Mouse (Mus musculus): Measurements from ENCODE around the gene 9330182O14Rik.

9330182O14Rik gene

GRCm38 (mm10) chr15:40134152-40134792 is at the start of gene 9330182O14Rik:
Gene 9330182O14Rik, plus strand, starts transcription at chr15:40134365.
- DNase-seq, result peak; percentile 18

DNA sequence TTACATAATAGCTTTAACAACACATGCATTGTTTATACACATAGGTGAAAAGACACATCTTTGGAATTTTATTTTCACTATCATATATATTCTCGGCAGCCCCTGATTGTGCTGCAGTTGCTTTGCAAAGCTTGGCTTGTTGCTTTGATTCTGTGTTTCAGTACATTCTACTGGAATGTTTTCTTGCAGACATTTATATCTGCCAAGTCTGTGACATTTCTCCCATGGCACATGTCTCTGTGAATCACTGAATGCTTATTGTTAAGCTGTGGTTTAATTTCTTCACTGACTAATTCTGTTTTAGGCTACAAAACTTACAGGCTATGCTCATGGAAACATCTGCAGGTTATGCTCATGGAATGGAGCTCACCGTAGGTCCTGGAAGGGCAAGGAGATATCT is 30.9 kb upstream of the 9330182O14Rik start:
- no peak for DNase-seq

GRCm38 (mm10) chr15:40105712-40106111 is 28.5 kb upstream of the 9330182O14Rik start:
- DNase-seq, result no peak

DNA sequence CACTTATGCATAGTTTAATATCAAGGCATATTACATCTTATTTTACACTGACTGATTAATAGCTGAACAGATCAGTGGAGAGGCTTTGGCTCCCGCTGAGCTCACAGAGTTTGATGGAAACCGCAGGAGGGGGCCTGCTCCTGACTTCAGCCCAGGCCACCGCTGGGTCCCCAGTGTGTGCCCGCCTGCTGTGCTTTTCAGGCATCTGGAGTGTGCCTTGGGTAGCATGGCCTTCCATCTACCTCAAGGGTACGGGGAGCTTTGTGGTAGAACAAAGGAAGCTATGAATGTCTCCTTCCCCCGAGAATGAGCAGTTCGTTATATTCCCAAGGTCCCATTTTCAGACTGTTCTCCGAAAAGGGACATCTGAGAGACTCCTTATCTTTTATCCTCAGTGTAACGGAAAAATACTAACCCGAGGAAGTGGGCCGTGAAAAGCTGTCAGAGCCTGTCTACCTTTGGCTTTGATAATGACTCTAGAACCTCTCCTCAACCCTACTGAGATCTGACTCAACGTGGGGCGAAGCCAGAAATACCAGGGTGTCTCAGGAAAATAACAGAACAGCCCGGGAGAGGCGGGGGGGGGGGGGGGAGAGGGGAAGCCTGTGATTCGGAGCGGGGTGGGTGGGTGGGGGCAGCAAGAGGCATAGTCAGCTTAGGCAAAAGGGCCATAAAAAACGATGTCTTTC is 20.1 kb upstream of the 9330182O14Rik start:
- no peak for DNase-seq

DNA sequence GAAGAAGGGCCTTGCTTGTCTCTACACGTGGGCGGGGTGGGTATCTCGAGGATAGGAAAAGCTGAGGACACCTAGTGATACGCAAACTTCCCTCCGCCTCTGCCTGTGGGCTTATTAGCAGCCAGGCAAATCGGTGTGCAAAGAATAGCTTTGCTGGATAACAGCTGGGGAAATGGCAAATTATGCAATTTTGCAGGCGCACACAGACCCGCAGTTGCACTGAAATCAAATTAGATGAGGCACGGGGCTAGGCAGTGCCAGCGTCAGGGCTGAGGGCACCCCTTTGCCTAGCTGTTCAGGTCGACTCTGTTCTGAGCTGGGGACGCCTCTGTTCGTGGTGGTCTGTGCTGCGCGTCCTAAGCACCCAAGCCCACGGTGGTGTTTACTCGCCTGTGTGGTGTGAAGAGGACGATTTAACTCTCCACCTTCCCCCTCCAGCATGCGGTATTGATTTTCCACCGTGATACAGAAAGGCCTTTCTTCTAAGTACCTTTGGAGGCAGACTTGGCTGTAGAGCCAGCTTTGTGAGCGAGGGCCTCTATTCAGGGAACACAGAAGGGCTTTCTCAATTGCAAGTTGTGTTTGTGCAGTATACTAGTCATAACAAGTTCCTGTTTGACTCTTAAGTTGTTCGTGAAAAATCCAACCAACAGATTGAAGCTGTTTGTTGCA is 19.4 kb upstream of the 9330182O14Rik start:
- DNase-seq, result peak; percentile 43

- DNase-seq, result no peak
These were observed 17.8 kb upstream of the 9330182O14Rik start for GRCm38 (mm10) chr15:40116396-40116795.

- DNase-seq, result peak; percentile 16
These were observed 9.8 kb upstream of the 9330182O14Rik start for GRCm38 (mm10) chr15:40124211-40124953.

GRCm38 (mm10) chr15:40129496-40129895 is 4.7 kb upstream of the 9330182O14Rik start:
- DNase-seq, result no peak

DNA sequence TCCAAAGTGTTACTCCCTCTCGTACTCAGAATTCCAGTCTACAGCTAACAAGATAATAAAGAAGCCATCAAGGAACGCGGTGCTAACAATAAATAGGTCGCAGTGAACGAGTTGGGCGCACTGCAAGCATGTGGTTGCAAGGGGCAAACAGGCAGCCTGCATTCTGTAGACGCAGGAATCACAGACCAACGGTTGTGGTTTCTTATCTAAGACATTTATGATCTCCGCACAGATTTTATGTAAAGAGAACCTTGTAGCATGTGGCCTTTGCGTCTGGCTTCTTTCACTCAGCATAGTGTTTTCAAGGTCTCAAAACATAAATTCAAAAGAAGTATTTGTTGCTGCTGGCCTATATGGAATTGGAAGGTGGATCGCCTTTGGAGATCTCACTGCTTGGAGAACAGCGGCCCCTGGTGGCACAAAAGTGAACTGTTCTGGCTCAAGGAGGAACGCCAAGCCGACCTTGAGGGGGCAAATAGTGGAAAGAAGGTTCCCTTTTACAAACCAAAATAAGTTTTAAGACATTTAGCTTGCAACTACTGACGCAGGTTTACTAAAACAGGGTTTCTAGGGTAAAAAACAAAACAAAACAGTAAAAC is 3.2 kb upstream of the 9330182O14Rik start:
- peak; percentile 78 for DNase-seq

- DNase-seq, result no peak
These were observed 1.8 kb upstream of the 9330182O14Rik start for GRCm38 (mm10) chr15:40132408-40132807.

DNA sequence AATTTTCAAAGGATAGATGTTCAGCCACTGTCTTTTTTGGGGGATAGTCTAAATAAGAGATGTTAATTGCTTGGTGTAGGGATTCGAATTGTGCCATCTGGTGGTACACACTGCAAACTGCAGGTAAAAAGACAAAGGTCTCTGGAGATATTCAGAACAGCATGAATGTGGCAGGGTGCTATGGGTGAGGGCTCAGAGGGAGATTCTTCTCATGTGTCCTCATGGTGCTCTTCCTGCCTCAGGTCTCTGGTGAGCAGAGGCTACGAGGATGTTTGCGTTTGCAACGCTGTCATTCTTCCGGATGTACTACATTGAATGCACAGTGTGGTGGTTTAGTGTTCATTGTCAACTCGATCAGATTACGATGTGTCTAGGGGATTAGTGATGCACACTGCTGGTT is 10.1 kb downstream of the 9330182O14Rik start:
- DNase-seq, result peak; percentile 34

DNA sequence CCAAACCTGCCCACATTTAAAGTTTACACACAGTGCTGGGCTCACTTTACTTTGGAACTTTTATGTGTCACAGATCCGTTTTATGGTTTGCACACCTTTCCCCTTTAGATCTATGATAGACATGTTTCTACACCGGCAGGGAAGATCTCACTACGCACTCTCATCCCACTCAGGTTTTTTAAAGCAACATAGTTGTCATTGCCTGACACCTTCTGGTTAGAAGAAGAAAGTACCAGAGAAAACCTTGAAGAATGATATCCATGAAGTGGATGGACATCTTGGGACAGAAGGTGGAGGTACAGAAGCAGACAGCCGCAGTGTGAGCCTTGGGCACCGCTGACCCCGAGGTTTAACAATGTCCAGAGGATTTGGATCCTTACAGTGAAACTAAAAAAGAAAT is 23.5 kb downstream of the 9330182O14Rik start:
- DNase-seq, result no peak

GRCm38 (mm10) chr15:40166560-40167275 is 32.6 kb downstream of the 9330182O14Rik start:
- peak; percentile 69 for DNase-seq

DNA sequence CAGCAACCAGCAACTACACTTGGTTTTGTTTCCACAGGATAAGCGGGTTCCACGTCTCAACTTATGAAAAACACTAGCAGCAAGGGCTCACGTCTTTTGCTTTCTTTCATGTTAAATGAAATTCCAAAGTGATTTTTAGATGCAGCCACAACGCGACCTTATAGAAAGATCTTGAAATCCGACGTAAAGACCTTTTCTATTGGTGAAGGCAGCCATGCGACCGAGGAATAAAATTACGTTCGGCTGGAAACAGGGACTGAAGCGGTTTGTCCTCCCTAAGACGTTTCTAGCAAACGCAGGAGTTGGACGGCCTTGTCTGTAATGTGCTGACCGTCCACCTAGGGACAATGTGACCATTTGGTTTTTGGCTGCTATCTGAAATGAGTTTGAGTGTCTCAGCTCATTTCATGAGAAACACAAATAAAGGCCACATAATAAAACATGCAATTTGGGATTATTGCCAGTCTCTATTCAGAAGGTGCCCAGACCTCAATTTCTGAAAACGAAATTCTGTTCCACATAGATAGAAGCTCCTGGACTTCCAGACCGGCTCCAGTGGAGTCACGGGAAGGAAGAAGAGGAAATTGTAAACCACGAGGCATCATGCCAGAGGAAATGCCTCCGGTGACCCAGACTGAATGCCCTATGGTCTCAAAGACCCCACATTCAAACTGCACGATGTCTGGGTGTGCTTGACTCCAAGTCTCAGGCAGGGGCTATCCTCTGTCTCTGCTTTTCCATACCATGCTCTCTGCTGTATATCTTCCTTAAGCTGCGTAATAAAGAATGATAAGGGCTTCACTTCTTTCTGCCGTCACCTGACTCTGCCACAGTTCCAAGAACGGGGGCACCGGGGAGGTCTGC is 33.3 kb downstream of the 9330182O14Rik start:
- DNase-seq, result peak; percentile 16

DNA sequence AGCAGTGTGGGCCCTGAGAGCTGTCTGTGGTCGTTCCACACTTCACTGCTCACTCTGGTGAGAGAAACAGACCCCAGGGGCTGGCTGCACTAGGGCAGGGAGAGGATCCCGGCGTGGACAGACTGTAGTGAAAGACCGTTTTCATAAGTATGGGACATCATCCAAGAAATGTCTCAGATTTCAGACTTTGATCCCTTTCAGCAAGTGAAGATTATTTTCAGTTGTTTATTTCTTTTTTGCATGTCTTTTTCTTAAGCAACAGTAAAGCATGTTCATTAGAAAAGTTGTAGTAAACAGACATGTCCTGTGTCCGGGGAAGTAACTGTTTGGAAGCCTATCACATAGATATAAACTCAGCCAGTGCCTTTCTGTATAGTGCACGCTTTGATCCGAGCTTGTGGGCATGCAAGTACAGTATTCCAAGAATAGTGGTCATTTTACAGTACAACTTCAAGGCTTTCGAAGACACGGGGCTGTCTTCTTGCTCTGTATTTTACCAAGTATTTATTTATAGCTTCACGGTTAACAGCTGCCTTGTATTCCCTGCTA is 34.0 kb downstream of the 9330182O14Rik start:
- peak; percentile 31 for DNase-seq

DNA sequence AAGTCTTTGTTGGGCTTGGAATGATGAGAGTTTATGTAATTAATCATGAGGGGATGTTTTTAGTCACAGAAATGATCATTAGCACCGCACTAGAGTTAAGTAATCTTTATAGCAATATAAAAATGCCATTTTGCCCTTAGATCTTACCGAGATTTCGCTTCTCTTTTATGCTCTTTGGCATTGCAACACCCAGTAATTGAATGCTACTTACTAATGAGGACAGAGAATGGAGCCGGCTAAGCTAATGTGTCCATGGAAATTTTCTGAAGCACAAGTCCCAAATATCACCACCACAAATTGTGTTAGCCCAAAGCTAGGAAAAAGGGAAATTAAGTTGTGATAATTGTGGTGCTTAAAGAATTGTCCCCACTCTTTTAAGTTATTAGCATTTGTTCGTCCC is 34.9 kb downstream of the 9330182O14Rik start:
- DNase-seq, result no peak

DNA sequence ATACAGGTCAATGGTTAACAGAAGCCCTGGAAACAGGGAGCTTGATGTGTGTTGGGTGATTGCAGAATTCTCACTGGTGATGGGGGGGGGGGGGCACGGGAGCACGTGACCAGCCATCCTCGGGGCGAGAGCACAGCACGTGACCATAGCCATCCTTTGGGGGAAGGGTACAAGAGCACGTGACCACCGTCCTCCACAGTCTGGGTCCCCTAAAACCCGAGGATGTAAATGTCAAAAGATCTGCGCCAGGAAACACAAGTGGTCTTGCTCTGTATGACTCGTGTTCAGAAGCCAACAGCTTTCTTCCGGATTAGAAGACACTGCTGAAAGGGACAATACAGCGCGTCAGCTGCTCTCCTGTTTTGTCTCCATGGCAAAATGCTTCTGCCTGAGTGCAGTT is 35.5 kb downstream of the 9330182O14Rik start:
- peak; percentile 58 for DNase-seq

DNA sequence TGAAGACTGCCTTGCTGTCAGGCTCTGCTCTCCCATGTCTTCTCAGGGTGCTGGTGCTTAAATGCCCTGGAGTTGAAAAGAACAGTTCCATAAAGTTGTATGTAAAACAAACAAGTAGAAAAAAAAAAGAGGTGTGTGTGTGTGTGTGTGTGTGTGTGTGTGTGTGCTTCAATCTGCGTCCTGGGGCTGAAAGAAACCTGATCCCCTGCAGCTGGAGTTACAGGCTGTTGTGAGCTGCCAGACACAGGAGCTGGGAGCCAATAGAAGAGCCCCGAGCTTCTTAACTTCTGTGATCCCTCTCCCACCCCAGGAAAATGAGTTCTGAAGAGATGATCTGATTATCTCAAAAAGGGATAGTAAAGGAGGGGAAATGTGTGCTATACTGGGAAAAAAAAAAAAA is 45.3 kb downstream of the 9330182O14Rik start:
- DNase-seq, result peak; percentile 57

DNA sequence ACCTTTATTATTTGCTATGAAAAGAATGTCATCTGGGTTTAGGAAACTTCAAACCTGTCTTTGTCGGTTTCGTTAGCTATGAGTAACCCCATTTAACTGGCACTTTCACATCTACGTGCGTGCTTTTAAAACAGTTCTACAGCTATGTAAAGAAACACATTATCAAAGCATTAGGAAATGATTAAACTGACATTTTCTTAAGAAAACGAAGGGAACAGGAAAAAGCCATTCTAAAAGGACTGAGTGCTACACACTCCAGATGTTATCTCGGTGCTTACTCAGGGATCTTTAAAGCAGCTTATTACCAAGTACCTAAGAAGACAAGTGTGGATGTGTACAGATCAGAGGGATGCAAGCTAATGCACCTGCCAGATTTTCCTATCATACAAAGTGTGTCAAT is 52.9 kb downstream of the 9330182O14Rik start:
- no peak for DNase-seq
